Mouse (Mus musculus) spleen, adult 12 weeks (tissue): ENCODE data around the gene Il2ra.
A peak's percentile ranks its signal among the peaks of the same experiment; 100 is the strongest.
"Not testable (repeated sequence)": the region's sequence is repeated elsewhere in the genome, so short reads cannot be mapped to it uniquely, and the experiment has no call there.

Experiments used
- DNase-seq: peaks from one replicate; pipeline ENCODE4 v3.0.0; 2022; ENCODE audit warnings: low spot score

The Il2ra gene

GRCm38 (mm10) chr2:11642451-11642941 is at the start of gene Il2ra:
Gene Il2ra, plus strand, starts transcription at chr2:11642807.
- DNase-seq: no peak

GRCm38 (mm10) chr2:11596690-11597089 is 45.9 kb upstream of the Il2ra start:
- no peak for DNase-seq

- no peak for DNase-seq
These were observed 44.7 kb upstream of the Il2ra start for GRCm38 (mm10) chr2:11597906-11598305.

GRCm38 (mm10) chr2:11601795-11602194 is 40.8 kb upstream of the Il2ra start:
- no peak for DNase-seq

- peak; percentile 89 for DNase-seq
These were observed 39.8 kb upstream of the Il2ra start for GRCm38 (mm10) chr2:11602506-11603489.

- no peak for DNase-seq
These were observed 38.6 kb upstream of the Il2ra start, which contains the start of gene Rbm17 for GRCm38 (mm10) chr2:11604053-11604452. Gene Rbm17, minus strand, starts transcription at chr2:11604153.

GRCm38 (mm10) chr2:11604911-11605310 is 37.7 kb upstream of the Il2ra start:
- DNase-seq: no peak

- not testable (repeated sequence) for DNase-seq
These were observed 35.9 kb upstream of the Il2ra start for GRCm38 (mm10) chr2:11606718-11607117.

GRCm38 (mm10) chr2:11612939-11613338 is 29.7 kb upstream of the Il2ra start:
- DNase-seq: not testable (repeated sequence)

GRCm38 (mm10) chr2:11616846-11617245 is 25.8 kb upstream of the Il2ra start:
- DNase-seq: no peak

GRCm38 (mm10) chr2:11619598-11619997 is 23.0 kb upstream of the Il2ra start:
- no peak for DNase-seq

GRCm38 (mm10) chr2:11623173-11623572 is 19.4 kb upstream of the Il2ra start:
- DNase-seq: no peak

GRCm38 (mm10) chr2:11623726-11624125 is 18.9 kb upstream of the Il2ra start:
- no peak for DNase-seq

GRCm38 (mm10) chr2:11625890-11626289 is 16.7 kb upstream of the Il2ra start, which contains the start of gene Gm17490:
Gene Gm17490, minus strand, starts transcription at chr2:11626264.
- DNase-seq: no peak

GRCm38 (mm10) chr2:11635035-11635434 is 7.6 kb upstream of the Il2ra start:
- DNase-seq: no peak

- no peak for DNase-seq
These were observed 7.0 kb upstream of the Il2ra start for GRCm38 (mm10) chr2:11635471-11636137.

- no peak for DNase-seq
These were observed 6.5 kb upstream of the Il2ra start for GRCm38 (mm10) chr2:11636138-11636480.

GRCm38 (mm10) chr2:11637115-11637514 is 5.5 kb upstream of the Il2ra start:
- no peak for DNase-seq

- no peak for DNase-seq
These were observed 1.4 kb downstream of the Il2ra start for GRCm38 (mm10) chr2:11644057-11644456.

GRCm38 (mm10) chr2:11645297-11645696 is 2.7 kb downstream of the Il2ra start:
- no peak for DNase-seq

GRCm38 (mm10) chr2:11651476-11651875 is 8.9 kb downstream of the Il2ra start:
- DNase-seq: no peak

GRCm38 (mm10) chr2:11652196-11652595 is 9.6 kb downstream of the Il2ra start:
- no peak for DNase-seq

GRCm38 (mm10) chr2:11652780-11653179 is 10.2 kb downstream of the Il2ra start:
- no peak for DNase-seq
